Mouse (Mus musculus): ENCODE data around the gene Otc.

Gene Otc

GRCm38 (mm10) chrX:10251852-10252504 is at the start of gene Otc:
TSS of gene Otc (plus strand) at chrX:10252305.
- no peak for DNase-seq (ENCODE audit: low spot score in 2 of 2)

- DNase-seq (ENCODE audit: low spot score in 2 of 2), result no peak
Observed at GRCm38 (mm10) chrX:10205937-10206336, 46.2 kb upstream of the Otc start.

DNA sequence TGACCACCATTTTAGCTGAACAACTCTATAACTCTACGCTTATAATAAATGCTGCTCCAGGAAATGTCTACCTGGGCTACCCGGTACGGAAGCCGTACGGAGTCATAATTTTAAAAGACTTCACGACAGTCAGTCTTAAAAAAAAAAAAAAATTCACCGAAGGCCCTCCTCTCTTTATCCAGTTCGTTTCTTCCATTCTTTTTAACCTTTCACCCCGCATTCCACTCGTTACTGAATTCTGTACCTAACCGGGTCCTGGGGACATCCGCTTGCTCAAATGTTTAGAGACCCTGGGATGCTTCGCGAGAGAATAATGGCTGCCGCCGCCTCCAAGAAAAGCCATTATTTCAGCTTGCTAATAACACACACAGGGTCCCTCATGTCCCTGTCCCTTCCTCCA is 36.1 kb upstream of the Otc start:
- peak in 1 of 2 experiments; percentile 2 for DNase-seq (ENCODE audit: low spot score in 2 of 2)

DNA sequence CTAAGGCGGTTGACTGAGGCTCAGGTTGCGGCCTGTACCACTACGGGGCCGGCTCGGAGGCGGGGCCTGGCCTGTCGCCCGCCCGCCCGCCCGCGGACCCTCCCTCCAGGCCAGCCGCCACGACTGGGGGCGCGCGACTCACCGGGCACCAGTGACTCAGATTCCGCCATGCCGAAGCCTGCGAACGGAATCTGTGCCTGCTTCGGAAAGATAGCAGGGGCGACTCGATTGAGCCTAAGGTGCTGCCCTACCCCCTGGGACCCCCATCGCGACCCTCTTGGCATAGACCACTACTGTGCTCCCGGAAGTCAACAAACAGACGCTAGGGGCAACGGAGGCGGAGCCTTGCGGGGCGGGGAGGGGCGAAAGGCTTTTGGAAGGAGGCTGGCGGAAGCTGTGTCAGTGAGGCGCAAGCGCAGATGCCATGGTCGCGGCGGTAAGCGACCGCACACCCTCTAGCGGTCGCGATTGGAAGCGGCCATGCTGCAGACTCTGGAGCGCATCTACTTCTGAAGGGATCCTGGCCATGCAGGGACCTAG is 35.6 kb upstream of the Otc start, which contains the start of gene Rpgr:
Gene Rpgr, minus strand, starts transcription at position 511 of the 540 bp plus-strand sequence.
- peak; percentile 72 to 79 for DNase-seq (ENCODE audit: low spot score in 2 of 2)

GRCm38 (mm10) chrX:10219281-10219680 is 32.8 kb upstream of the Otc start:
- DNase-seq (ENCODE audit: low spot score in 2 of 2), result no peak

DNA sequence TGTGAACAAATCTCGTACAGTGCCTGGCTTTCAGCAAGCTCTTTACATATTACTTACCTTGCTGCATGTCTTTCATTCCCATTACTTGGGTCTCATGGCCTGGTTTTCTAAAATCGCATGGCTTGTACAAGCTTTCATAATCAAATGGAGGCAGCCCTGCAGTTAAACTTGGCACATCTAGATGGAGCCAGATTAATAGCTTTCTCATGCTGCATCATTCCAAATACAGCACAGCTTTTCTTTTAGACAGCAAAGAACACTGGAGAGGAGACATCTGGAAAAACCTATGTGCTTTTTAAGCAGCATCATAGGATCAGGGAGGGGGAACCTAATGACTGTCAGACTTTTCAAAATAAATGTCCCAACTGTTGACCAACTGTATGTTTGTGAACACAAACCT is 19.1 kb upstream of the Otc start:
- no peak for DNase-seq (ENCODE audit: low spot score in 2 of 2)

GRCm38 (mm10) chrX:10234617-10235016 is 17.5 kb upstream of the Otc start:
- no peak for DNase-seq (ENCODE audit: low spot score in 2 of 2)

- no peak for DNase-seq (ENCODE audit: low spot score in 2 of 2)
Observed at GRCm38 (mm10) chrX:10239515-10239914, 12.6 kb upstream of the Otc start.

GRCm38 (mm10) chrX:10243916-10244315 is 8.2 kb upstream of the Otc start:
- no peak for DNase-seq (ENCODE audit: low spot score in 2 of 2)

- no peak for DNase-seq (ENCODE audit: low spot score in 2 of 2)
Observed at GRCm38 (mm10) chrX:10251357-10251756, 748 bp upstream of the Otc start.

DNA sequence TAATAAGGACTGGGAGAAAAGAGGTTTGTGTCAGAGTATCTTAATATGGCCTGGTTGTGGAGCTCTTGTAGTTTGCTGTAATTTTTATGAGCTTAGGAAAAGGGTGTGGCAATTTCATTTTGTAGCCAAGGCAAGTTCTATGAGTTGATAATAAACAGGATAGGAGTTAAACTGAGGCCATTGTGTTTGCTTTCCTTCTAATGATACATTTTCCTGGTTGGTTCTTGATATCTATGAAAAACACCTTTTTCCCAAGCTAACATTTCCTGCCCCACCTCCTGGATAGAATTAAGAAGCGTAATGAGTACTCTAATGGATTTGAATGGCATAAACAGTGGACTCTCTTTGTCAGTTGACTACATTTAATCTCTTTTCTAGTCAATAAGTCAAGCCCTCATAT is 5.7 kb downstream of the Otc start:
- DNase-seq (ENCODE audit: low spot score in 2 of 2), result no peak

GRCm38 (mm10) chrX:10258260-10258659 is 6.2 kb downstream of the Otc start:
- DNase-seq (ENCODE audit: low spot score in 2 of 2), result no peak

GRCm38 (mm10) chrX:10268308-10268707 is 16.2 kb downstream of the Otc start:
- no peak for DNase-seq (ENCODE audit: low spot score in 2 of 2)

DNA sequence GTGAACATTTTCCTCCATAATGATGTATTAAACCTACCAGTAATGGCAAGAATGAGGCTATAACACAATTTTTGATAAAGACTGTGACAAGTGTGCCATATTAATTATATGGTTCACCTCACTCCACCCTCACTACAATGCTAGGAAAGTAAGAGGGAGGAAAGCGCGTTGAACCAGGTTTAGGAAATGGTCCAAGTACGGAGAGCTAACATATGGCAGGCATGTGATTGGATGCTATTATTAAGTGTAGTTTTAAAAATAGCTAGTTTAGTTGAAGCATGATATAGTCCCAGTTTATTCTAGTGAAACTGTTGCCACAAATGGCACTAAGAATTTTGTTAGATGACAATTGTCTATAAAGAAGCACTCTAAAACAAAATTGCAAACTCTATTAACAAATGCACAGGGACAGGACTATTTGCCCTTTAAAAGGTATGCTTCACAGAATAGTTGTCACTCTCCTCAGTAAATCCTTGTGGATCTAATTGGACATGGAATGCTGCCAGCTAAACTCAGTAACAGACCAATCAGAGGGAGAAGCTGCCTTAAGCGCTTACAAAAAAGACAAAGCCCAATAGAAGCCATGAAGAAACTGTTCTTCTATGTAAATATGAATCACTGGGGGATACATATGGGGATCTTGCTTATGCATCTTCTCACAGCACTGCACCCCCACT is 16.8 kb downstream of the Otc start:
- no peak for DNase-seq (ENCODE audit: low spot score in 2 of 2)

GRCm38 (mm10) chrX:10297341-10297740 is 45.2 kb downstream of the Otc start:
- no peak for DNase-seq (ENCODE audit: low spot score in 2 of 2)

GRCm38 (mm10) chrX:10318176-10318575 is 66.1 kb downstream of the Otc start:
- DNase-seq (ENCODE audit: low spot score in 2 of 2), result no peak

GRCm38 (mm10) chrX:10330246-10330645 is 78.1 kb downstream of the Otc start:
- DNase-seq (ENCODE audit: low spot score in 2 of 2), result no peak

DNA sequence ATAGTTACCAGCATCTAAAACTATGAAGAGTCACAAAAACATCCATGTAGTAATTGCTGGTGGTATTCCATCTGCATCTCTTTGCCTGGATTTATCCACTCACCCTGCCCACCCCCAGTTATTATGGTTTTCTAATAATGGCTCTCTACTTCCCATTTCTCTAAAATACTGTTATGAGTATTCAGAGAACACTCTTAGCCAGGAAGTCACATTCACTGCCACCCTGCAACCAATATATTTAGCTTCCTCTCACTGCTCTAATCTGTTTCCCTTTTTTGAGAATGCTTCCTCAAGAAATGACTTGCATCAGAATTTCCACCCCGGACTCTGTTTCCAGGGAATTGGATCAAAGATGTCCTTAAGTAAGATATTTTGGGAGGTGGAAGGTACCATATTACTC is 79.6 kb downstream of the Otc start:
- no peak for DNase-seq (ENCODE audit: low spot score in 2 of 2)

DNA sequence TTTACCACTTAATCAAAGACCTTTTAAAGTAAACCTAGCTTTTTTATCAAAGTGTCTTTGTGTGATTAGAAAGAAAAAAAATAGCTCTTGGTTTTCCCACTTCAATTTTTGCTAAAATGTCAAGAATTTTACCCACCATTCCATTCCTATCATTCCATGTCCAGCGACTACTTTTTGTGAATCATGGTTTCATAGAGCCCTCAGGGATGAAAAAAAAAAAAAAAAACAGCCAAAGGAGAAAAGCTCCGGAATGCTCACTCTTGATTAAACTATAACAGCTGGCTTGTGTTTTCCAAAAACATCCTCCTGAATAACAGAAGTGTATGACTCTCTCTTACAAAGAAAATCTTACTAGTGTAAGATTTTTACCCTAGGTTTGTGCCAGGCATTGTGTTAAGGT is 84.7 kb downstream of the Otc start:
- DNase-seq (ENCODE audit: low spot score in 2 of 2), result no peak

DNA sequence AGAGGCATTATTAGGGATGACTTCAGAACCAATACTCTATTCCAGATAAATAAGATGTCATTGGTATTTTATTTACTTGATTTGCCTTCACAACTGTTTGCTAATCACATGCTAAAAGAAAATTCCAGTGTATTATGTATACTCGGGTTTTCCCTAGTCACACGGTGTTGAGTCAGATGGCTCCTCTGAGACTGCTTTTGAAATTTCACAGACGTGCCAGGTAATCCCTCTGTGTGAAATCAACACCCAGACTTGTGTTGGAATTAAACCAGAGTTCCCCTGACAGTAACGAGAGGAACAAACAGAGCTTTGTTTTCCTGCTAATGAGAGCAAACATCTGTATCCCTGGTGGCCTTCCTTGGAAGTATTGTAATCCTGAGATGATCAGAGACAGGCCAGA is 103.8 kb downstream of the Otc start:
- no peak for DNase-seq (ENCODE audit: low spot score in 2 of 2)
